Mouse (Mus musculus) hindbrain, embryonic 13.5 days (tissue): ENCODE results near the gene Taf1c. TPM values are rescaled to one million over a fixed set of nuclear protein-coding genes. Genes with fewer than 3 reads are reported as not detected.

Experiments
- ATAC-seq: fragments of 200-750 bp; cut with Nextera tagmentation; 2 replicates; pipeline ENCODE4 v1.8.0; 2017; ENCODE audit warnings: moderate TSS enrichment; ENCODE audit not compliant: low FRiP score
- H3K27ac ChIP-seq: fragments of 300-500 bp; sonication (generic); 2 replicates; pipeline ENCODE4 v1.5.1; 2015; ENCODE audit warnings: inconsistent platforms, mild to moderate bottlenecking, moderate library complexity
- H3K27me3 ChIP-seq: fragments of 300-500 bp; sonication (generic); 2 replicates; pipeline ENCODE4 v1.6.1; 2015; ENCODE audit warnings: mild to moderate bottlenecking, inconsistent platforms
- H3K36me3 ChIP-seq: fragments of 300-500 bp; sonication (generic); 2 replicates; pipeline ENCODE4 v1.6.1; 2015; ENCODE audit warnings: mild to moderate bottlenecking, inconsistent platforms
- H3K4me1 ChIP-seq: fragments of 300-500 bp; sonication (generic); replicated peaks from 2 replicates; pipeline ENCODE4 v1.6.1; 2015; ENCODE audit warnings: inconsistent platforms
- H3K4me2 ChIP-seq: fragments of 300-500 bp; sonication (generic); 2 replicates; pipeline ENCODE4 v1.6.1; 2015; ENCODE audit warnings: inconsistent platforms, mild to moderate bottlenecking, moderate library complexity
- H3K4me3 ChIP-seq: fragments of 300-500 bp; sonication (generic); 2 replicates; pipeline ENCODE4 v1.5.1; 2015; ENCODE audit warnings: mild to moderate bottlenecking, inconsistent platforms
- H3K9ac ChIP-seq: fragments of 300-500 bp; sonication (generic); 2 replicates; pipeline ENCODE4 v1.6.1; 2015; ENCODE audit warnings: mild to moderate bottlenecking, inconsistent platforms
- H3K9me3 ChIP-seq: fragments of 300-500 bp; sonication (generic); 2 replicates; pipeline ENCODE4 v1.6.1; 2016; ENCODE audit warnings: inconsistent platforms
- WGBS: fragments of 180-500 bp; shearing (Covaris S2); methylation state at CpG from one replicate; pipeline ENCODE4 v1.1.7; 2015; 5-methylcytosine and 5-hydroxymethylcytosine counted together
- polyA plus RNA-seq: library from polyadenylated mRNA; unstranded; fragments of >200 nt; fragmentation: Nextera tagmentation; extraction: Ambion mirVana; gene quantifications from 2 replicates; pipeline ENCODE4 v1.2.1, GENCODE M21; 2015

Gene Taf1c
- polyA plus RNA-seq, 1 experiment from 2014 or later: 12.6 TPM

GRCm38 (mm10) chr8:119635378-119635777 is 30.4 kb upstream of the Taf1c start, which contains the start of gene Kcng4:
Kcng4 (minus strand) TSS chr8:119635680.
- ATAC-seq: no peak
- Histone ChIP-seq H3K4me3 (no peak within 1 kb of the TSS), H3K36me3 (no peaks in the 10 kb centered on the region), H3K4me1 (peaks cover 35% of the 10 kb centered on the region), H3K9me3 (no peaks in the 10 kb centered on the region), H3K27me3 (peaks cover 38% of the 10 kb centered on the region), H3K27ac (no peak within 1 kb of the TSS), H3K9ac (peak within 1 kb of the TSS; percentile 56), H3K4me2 (no peak within 1 kb of the TSS)
- 41% methylated on average over 6 of the region's 6 CpGs for WGBS

- no peak for ATAC-seq
- Histone ChIP-seq H3K27me3 (peaks cover 38% of the 10 kb centered on the region), H3K9me3 (no peaks in the 10 kb centered on the region), H3K4me3 (no peak overlapping the region), H3K4me2 (no peak overlapping the region), H3K9ac (no peak overlapping the region), H3K27ac (no peak overlapping the region), H3K4me1 (peaks cover 35% of the 10 kb centered on the region), H3K36me3 (no peaks in the 10 kb centered on the region)
- 23% methylated on average over 14 of the region's 14 CpGs for WGBS
These were observed 29.8 kb upstream of the Taf1c start for GRCm38 (mm10) chr8:119634616-119635336.

- Histone ChIP-seq H3K27me3 (peaks cover 38% of the 10 kb centered on the region), H3K36me3 (no peaks in the 10 kb centered on the region), H3K27ac (no peak overlapping the region), H3K4me3 (no peak overlapping the region), H3K9ac (no peak overlapping the region), H3K4me1 (peaks cover 38% of the 10 kb centered on the region), H3K4me2 (no peak overlapping the region), H3K9me3 (no peaks in the 10 kb centered on the region)
- WGBS: 54% methylated on average over 29 of the region's 29 CpGs
- ATAC-seq: no peak
These were observed 27.9 kb upstream of the Taf1c start for GRCm38 (mm10) chr8:119632909-119633308.

GRCm38 (mm10) chr8:119632246-119632645 is 27.2 kb upstream of the Taf1c start:
- ATAC-seq: no peak
- H3K36me3 ChIP-seq: no peaks in the 10 kb centered on the region
- 88% methylated on average over 9 of the region's 9 CpGs for WGBS
- H3K4me2 ChIP-seq: no peak overlapping the region
- H3K4me3 ChIP-seq: no peak overlapping the region
- H3K4me1 ChIP-seq: peaks cover 42% of the 10 kb centered on the region
- peaks cover 38% of the 10 kb centered on the region for H3K27me3 ChIP-seq
- no peaks in the 10 kb centered on the region for H3K9me3 ChIP-seq
- H3K27ac ChIP-seq: no peak overlapping the region
- no peak overlapping the region for H3K9ac ChIP-seq

GRCm38 (mm10) chr8:119630841-119631240 is 25.8 kb upstream of the Taf1c start:
- no peaks in the 10 kb centered on the region for H3K36me3 ChIP-seq
- H3K9me3 ChIP-seq: no peaks in the 10 kb centered on the region
- H3K9ac ChIP-seq: peak overlapping the region; percentile 29; the same call in 1 of the 2 replicates
- no peak for ATAC-seq
- H3K27me3 ChIP-seq: peaks cover 29% of the 10 kb centered on the region
- WGBS: 21% methylated on average over 3 of the region's 3 CpGs
- H3K4me2 ChIP-seq: no peak overlapping the region
- H3K27ac ChIP-seq: peak overlapping the region; percentile 35; the same call in 1 of the 2 replicates
- no peak overlapping the region for H3K4me3 ChIP-seq
- peaks cover 44% of the 10 kb centered on the region for H3K4me1 ChIP-seq

- Histone ChIP-seq H3K27me3 (peaks cover 6% of the 10 kb centered on the region), H3K27ac (no peak overlapping the region), H3K9me3 (no peaks in the 10 kb centered on the region), H3K4me1 (peaks cover 23% of the 10 kb centered on the region), H3K36me3 (no peaks in the 10 kb centered on the region), H3K4me2 (no peak overlapping the region), H3K9ac (no peak overlapping the region), H3K4me3 (no peak overlapping the region)
- no peak for ATAC-seq
- 40% methylated on average over 10 of the region's 10 CpGs for WGBS
These were observed 22.8 kb upstream of the Taf1c start for GRCm38 (mm10) chr8:119627613-119628359.

GRCm38 (mm10) chr8:119627199-119627598 is 22.2 kb upstream of the Taf1c start:
- ATAC-seq: no peak
- Histone ChIP-seq H3K27ac (no peak overlapping the region), H3K36me3 (no peaks in the 10 kb centered on the region), H3K9ac (no peak overlapping the region), H3K4me1 (peaks cover 22% of the 10 kb centered on the region), H3K4me2 (no peak overlapping the region), H3K9me3 (no peaks in the 10 kb centered on the region), H3K4me3 (no peak overlapping the region), H3K27me3 (0 out of 2 replicates have a peak, but pooled peaks cover 3% of the 10 kb centered on the region)
- 78% methylated on average over 7 of the region's 7 CpGs for WGBS

- Histone ChIP-seq H3K27ac (no peak overlapping the region), H3K36me3 (no peaks in the 10 kb centered on the region), H3K27me3 (0 out of 2 replicates have a peak, but pooled peaks cover 3% of the 10 kb centered on the region), H3K4me3 (no peak overlapping the region), H3K9me3 (no peaks in the 10 kb centered on the region), H3K9ac (no peak overlapping the region), H3K4me1 (peaks cover 13% of the 10 kb centered on the region), H3K4me2 (no peak overlapping the region)
- 77% methylated on average over 22 of the region's 22 CpGs for WGBS
- ATAC-seq: no peak
These were observed 20.8 kb upstream of the Taf1c start for GRCm38 (mm10) chr8:119625788-119626187.

GRCm38 (mm10) chr8:119624916-119625315 is 19.9 kb upstream of the Taf1c start:
- no peak overlapping the region for H3K27ac ChIP-seq
- H3K9ac ChIP-seq: no peak overlapping the region
- no peak overlapping the region for H3K4me2 ChIP-seq
- H3K36me3 ChIP-seq: no peaks in the 10 kb centered on the region
- 0 out of 2 replicates have a peak, but pooled peaks cover 3% of the 10 kb centered on the region for H3K27me3 ChIP-seq
- no peak for ATAC-seq
- 90% methylated on average over 7 of the region's 7 CpGs for WGBS
- H3K4me1 ChIP-seq: peaks cover 10% of the 10 kb centered on the region
- H3K4me3 ChIP-seq: no peak overlapping the region
- H3K9me3 ChIP-seq: no peaks in the 10 kb centered on the region

- Histone ChIP-seq H3K4me3 (no peak overlapping the region), H3K36me3 (no peaks in the 10 kb centered on the region), H3K9me3 (no peaks in the 10 kb centered on the region), H3K27me3 (0 out of 2 replicates have a peak, but pooled peaks cover 3% of the 10 kb centered on the region), H3K4me1 (peaks cover 10% of the 10 kb centered on the region), H3K9ac (no peak overlapping the region), H3K4me2 (no peak overlapping the region), H3K27ac (no peak overlapping the region)
- ATAC-seq: no peak
- WGBS: 83% methylated on average over 1 of the region's 1 CpGs
These were observed 18.7 kb upstream of the Taf1c start for GRCm38 (mm10) chr8:119623744-119624143.

GRCm38 (mm10) chr8:119623061-119623460 is 18.0 kb upstream of the Taf1c start:
- no peak overlapping the region for H3K4me3 ChIP-seq
- H3K36me3 ChIP-seq: no peaks in the 10 kb centered on the region
- H3K4me1 ChIP-seq: peaks cover 9% of the 10 kb centered on the region
- WGBS: 85% methylated on average over 8 of the region's 8 CpGs
- no peak overlapping the region for H3K9ac ChIP-seq
- H3K27me3 ChIP-seq: 0 out of 2 replicates have a peak, but pooled peaks cover 3% of the 10 kb centered on the region
- no peak overlapping the region for H3K27ac ChIP-seq
- no peak for ATAC-seq
- no peaks in the 10 kb centered on the region for H3K9me3 ChIP-seq
- H3K4me2 ChIP-seq: no peak overlapping the region

GRCm38 (mm10) chr8:119622555-119622954 is 17.5 kb upstream of the Taf1c start:
- Histone ChIP-seq H3K36me3 (no peaks in the 10 kb centered on the region), H3K27ac (no peak overlapping the region), H3K4me2 (no peak overlapping the region), H3K4me1 (peaks cover 4% of the 10 kb centered on the region; the same call in 1 of the 2 replicates), H3K9me3 (no peaks in the 10 kb centered on the region), H3K27me3 (0 out of 2 replicates have a peak, but pooled peaks cover 3% of the 10 kb centered on the region), H3K4me3 (no peak overlapping the region), H3K9ac (no peak overlapping the region)
- ATAC-seq: no peak
- WGBS: 55% methylated on average over 4 of the region's 4 CpGs
